Mouse (Mus musculus): ENCODE data around the gene Eppin. TPM values are rescaled to one million over a fixed set of nuclear protein-coding genes. Genes with fewer than 3 reads are reported as not detected.

Gene Eppin
- total RNA-seq (2014; rRNA removed) (not detected in 2 replicates), polyA plus RNA-seq (2015; fragmentation: Nextera tagmentation; extraction: Ambion mirVana) (0.19 TPM in 1 of 2 replicates, not detected in the other)

DNA sequence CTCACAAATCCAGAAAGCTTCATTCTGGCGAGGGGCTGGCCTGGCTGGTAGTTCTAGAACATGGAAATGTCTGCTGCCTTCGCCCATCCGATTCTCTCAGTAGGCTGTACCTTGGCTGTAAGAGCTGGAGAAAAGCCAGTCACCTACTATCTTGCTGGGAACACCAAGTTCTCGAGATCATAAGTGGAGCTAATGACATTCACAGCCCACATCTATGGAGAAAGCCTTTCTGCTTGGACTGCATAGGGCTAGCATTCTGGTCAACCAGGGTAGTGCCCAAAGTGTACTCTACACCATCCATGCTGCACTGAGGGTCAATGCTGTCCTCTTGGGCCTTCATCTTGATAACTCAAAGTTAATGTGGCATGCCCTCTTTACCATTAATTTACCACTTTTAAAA lies at the start of gene Eppin:
Gene Eppin, minus strand, starts transcription at position 101 of the 400 bp plus-strand sequence.
- Histone ChIP-seq H3K9me3 (ENCODE audit: low read length) (no peaks in the 10 kb centered on the region), H3K36me3 (ENCODE audit: insufficient read depth) (no peaks in the 10 kb centered on the region), H3K9ac (no peak within 1 kb of the TSS), H3K4me1 (ENCODE audit: insufficient read depth) (no peaks in the 10 kb centered on the region), H3K27ac (ENCODE audit: low read depth, low read length) (no peak within 1 kb of the TSS), H3K4me3 (ENCODE audit: low read depth, low read length) (no peak within 1 kb of the TSS), H3K4me2 (ENCODE audit: low read depth) (no peak within 1 kb of the TSS), H3K27me3 (ENCODE audit: insufficient read depth, low read length) (no peaks in the 10 kb centered on the region)
- DNase-seq: no peak
- TF ChIP-seq CTCF (IDR thresholded peaks at IDR 0.05; ENCODE audit: low read depth): no peak
- ATAC-seq: no peak
- WGBS: 84% methylated on average over 4 of the region's 4 CpGs

GRCm38 (mm10) chr2:164641881-164642673 lies 48.7 kb upstream of the Eppin start:
- Histone ChIP-seq H3K4me3 (ENCODE audit: low read depth, low read length) (no peak overlapping the region), H3K9me3 (ENCODE audit: low read length) (no peaks in the 10 kb centered on the region), H3K4me2 (ENCODE audit: low read depth) (no peak overlapping the region), H3K9ac (no peak overlapping the region), H3K4me1 (ENCODE audit: insufficient read depth) (no peaks in the 10 kb centered on the region), H3K27me3 (ENCODE audit: insufficient read depth, low read length) (no peaks in the 10 kb centered on the region), H3K27ac (ENCODE audit: low read depth, low read length) (no peak overlapping the region), H3K36me3 (ENCODE audit: insufficient read depth) (no peaks in the 10 kb centered on the region)
- WGBS: 55% methylated on average over 13 of the region's 13 CpGs
- DNase-seq (peak; percentile 36), ATAC-seq (no peak)
- no peak for TF ChIP-seq CTCF (IDR thresholded peaks at IDR 0.05; ENCODE audit: low read depth)

DNA sequence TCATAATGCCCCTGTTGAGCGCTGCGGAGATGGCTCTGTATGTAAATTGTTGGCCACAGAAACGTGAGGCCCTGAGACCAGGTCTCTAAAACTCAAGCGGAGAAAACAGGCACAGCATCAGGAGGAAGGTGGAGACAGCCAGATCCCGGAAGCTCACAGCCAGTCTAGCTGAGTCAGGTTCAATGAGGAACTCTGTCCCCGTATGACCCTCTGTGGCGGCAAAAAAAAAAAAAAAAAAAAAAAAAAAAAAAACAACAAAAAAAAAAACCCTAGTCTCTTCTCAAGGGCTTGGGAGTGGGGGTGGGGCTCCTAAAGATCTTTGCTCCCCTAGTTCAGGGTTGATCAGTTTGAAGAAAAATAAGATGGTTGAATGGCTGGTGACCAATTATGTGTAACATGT lies 47.7 kb upstream of the Eppin start:
- H3K4me3 ChIP-seq (ENCODE audit: low read depth, low read length): no peak overlapping the region

DNA sequence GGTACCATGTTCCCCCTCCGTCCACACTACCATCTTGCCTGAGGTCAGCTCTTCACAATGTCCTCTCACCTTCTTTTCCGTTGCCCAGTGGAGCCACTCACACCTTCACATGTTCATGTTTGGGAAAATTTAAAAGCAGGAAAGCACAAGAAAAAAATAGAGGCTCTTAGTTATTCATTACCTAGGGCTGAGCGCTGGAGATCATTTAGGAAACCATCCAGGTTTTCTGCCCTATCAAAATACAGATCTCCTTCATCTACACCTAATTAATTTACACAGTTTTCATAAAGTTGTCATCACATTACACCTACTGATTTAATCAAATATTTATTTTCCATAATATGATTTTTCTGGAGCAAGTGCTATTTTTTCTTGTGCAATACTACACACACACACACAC lies 45.3 kb upstream of the Eppin start, which contains the start of gene Wfdc16:
Gene Wfdc16, minus strand, starts transcription at position 101 of the 400 bp plus-strand sequence.
- Histone ChIP-seq H3K4me3 (ENCODE audit: low read depth, low read length) (no peak within 1 kb of the TSS), H3K27ac (ENCODE audit: low read depth, low read length) (no peak within 1 kb of the TSS), H3K36me3 (ENCODE audit: insufficient read depth) (no peaks in the 10 kb centered on the region), H3K4me1 (ENCODE audit: insufficient read depth) (no peaks in the 10 kb centered on the region), H3K9me3 (ENCODE audit: low read length) (no peaks in the 10 kb centered on the region), H3K4me2 (ENCODE audit: low read depth) (no peak within 1 kb of the TSS), H3K27me3 (ENCODE audit: insufficient read depth, low read length) (no peaks in the 10 kb centered on the region), H3K9ac (no peak within 1 kb of the TSS)
- TF ChIP-seq CTCF (IDR thresholded peaks at IDR 0.05; ENCODE audit: low read depth): no peak
- ATAC-seq (no peak), DNase-seq (no peak)
- 84% methylated on average over 3 of the region's 3 CpGs for WGBS

More for the DNA sequence above, 47.7 kb upstream of the Eppin start:
- Histone ChIP-seq H3K27me3 (ENCODE audit: insufficient read depth, low read length) (no peaks in the 10 kb centered on the region), H3K36me3 (ENCODE audit: insufficient read depth) (no peaks in the 10 kb centered on the region), H3K9ac (no peak overlapping the region), H3K9me3 (ENCODE audit: low read length) (no peaks in the 10 kb centered on the region), H3K27ac (ENCODE audit: low read depth, low read length) (no peak overlapping the region), H3K4me1 (ENCODE audit: insufficient read depth) (no peaks in the 10 kb centered on the region), H3K4me2 (ENCODE audit: low read depth) (no peak overlapping the region)
- no peak for DNase-seq
- WGBS: 64% methylated on average over 7 of the region's 7 CpGs
- ATAC-seq: no peak
- no peak for TF ChIP-seq CTCF (IDR thresholded peaks at IDR 0.05; ENCODE audit: low read depth)

DNA sequence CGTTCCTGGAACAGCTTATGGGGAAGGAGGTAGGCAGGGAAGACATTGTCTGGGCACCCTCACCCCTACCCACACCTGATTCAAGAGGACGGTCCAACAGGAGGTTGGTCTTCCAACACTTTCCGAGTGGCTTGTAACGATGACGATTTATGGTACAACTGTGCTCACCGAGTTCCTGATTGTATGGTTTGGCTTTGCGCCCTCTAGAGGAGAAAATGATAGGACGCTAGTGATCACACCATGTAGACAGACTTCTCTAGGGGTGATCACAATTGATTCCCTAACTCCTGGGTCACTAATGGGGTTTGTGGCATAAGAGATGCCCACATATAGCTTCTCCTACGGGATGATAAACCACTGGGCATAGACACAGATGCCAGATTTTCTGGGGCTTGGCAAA lies 41.9 kb upstream of the Eppin start:
- no peak for TF ChIP-seq CTCF (IDR thresholded peaks at IDR 0.05; ENCODE audit: low read depth)
- no peak overlapping the region for H3K4me2 ChIP-seq (ENCODE audit: low read depth)
- WGBS: 82% methylated on average over 9 of the region's 9 CpGs
- H3K9ac ChIP-seq: no peak overlapping the region
- no peaks in the 10 kb centered on the region for H3K4me1 ChIP-seq (ENCODE audit: insufficient read depth)
- ATAC-seq: no peak
- DNase-seq: no peak
- no peaks in the 10 kb centered on the region for H3K27me3 ChIP-seq (ENCODE audit: insufficient read depth, low read length)
- no peaks in the 10 kb centered on the region for H3K36me3 ChIP-seq (ENCODE audit: insufficient read depth)
- no peak overlapping the region for H3K4me3 ChIP-seq (ENCODE audit: low read depth, low read length)
- no peak overlapping the region for H3K27ac ChIP-seq (ENCODE audit: low read depth, low read length)
- no peaks in the 10 kb centered on the region for H3K9me3 ChIP-seq (ENCODE audit: low read length)

DNA sequence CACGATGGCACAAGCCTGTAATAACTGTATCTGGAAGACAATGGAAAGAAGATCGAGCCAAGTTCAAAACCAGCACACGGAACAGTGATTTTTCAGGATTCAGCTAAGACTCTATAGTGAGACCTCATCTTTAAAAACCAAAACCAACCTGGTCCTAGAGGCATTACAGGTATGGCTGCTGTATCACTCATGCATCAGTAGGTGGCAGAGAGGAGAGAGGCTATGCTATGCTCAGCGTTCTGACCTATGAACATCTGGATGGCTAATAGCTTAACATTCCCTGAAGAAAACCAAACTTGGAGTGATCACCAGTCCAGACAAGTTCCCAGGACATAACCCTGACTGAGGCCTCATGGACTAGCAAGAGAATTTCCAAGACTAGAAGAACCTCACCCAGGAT lies 28.4 kb upstream of the Eppin start:
- DNase-seq (no peak), ATAC-seq (no peak)
- no peak overlapping the region for H3K4me2 ChIP-seq (ENCODE audit: low read depth)
- 84% methylated on average over 4 of the region's 4 CpGs for WGBS
- H3K27ac ChIP-seq (ENCODE audit: low read depth, low read length): no peak overlapping the region
- H3K27me3 ChIP-seq (ENCODE audit: insufficient read depth, low read length): no peaks in the 10 kb centered on the region
- H3K9ac ChIP-seq: no peak overlapping the region
- no peaks in the 10 kb centered on the region for H3K9me3 ChIP-seq (ENCODE audit: low read length)
- no peaks in the 10 kb centered on the region for H3K36me3 ChIP-seq (ENCODE audit: insufficient read depth)
- H3K4me3 ChIP-seq (ENCODE audit: low read depth, low read length): no peak overlapping the region
- no peak for TF ChIP-seq CTCF (IDR thresholded peaks at IDR 0.05; ENCODE audit: low read depth)
- no peaks in the 10 kb centered on the region for H3K4me1 ChIP-seq (ENCODE audit: insufficient read depth)

GRCm38 (mm10) chr2:164619050-164619449 lies 25.7 kb upstream of the Eppin start:
- H3K27me3 ChIP-seq (ENCODE audit: insufficient read depth, low read length): no peaks in the 10 kb centered on the region
- 88% methylated on average over 5 of the region's 5 CpGs for WGBS

More at GRCm38 (mm10) chr2:164619050-164619449, 25.7 kb upstream of the Eppin start:
- TF ChIP-seq CTCF (IDR thresholded peaks at IDR 0.05; ENCODE audit: low read depth): no peak
- no peaks in the 10 kb centered on the region for H3K4me1 ChIP-seq (ENCODE audit: insufficient read depth)
- no peak overlapping the region for H3K4me2 ChIP-seq (ENCODE audit: low read depth)
- H3K4me3 ChIP-seq (ENCODE audit: low read depth, low read length): no peak overlapping the region
- no peak overlapping the region for H3K9ac ChIP-seq
- no peaks in the 10 kb centered on the region for H3K36me3 ChIP-seq (ENCODE audit: insufficient read depth)
- H3K9me3 ChIP-seq (ENCODE audit: low read length): no peaks in the 10 kb centered on the region
- H3K27ac ChIP-seq (ENCODE audit: low read depth, low read length): no peak overlapping the region
- DNase-seq: no peak
- no peak for ATAC-seq

All from forebrain, postnatal 0 days (tissue).